Comparison of ENCODE assay signal across 27 mouse cellular contexts in the genomic region with DNA sequence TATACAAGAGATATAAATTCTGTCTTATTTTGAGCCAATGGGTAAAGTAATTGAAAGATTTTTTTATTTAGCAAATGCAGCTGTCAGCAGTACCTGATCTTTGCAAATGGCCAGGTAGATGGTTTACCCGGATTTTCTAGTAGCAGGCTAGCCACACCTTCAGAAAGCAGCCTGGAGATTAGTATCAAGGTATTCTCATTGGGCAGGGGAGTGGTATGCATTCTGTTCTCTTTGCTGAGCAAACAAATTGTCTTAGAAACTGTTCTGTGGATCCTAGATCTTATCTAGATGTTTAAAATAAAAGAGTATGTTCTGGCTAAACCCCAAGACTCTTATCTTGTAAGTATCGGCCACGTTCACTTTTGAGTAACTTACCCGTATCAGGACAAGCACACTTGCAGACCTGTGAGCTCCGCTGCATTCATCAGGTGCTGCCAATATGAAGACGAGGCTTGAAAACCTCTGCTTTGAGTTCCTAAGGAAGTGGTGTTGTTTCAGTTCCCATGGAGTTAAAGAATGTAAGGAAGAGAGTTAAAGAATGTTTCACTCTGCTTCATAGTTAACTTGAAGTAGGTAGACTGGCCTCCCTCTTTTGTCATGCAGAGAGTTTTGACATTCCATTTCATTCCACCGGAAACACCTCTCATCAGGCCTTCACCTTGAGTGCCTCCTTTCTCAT. TPM values are rescaled to one million over a fixed set of nuclear protein-coding genes. Genes with fewer than 3 reads are reported as not detected.
DNase-seq lines count a peak whose midpoint lies in the region; ATAC-seq and TF ChIP-seq lines count a peak whose summit lies in the region.
"Had no signal": no experiment of that assay in that cellular context is flagged by ENCODE, and none has a peak within 500 bp of the region (broad histone marks: within the 10 kb centered on the region; RNA-seq: fewer than 3 reads in every experiment).

No protein-coding gene starts in this region.

- TF ChIP-seq POLR2A in lung, adult 2 months (IDR thresholded peaks at IDR 0.05; ENCODE audit: borderline replicate concordance, extremely low read depth, low read depth, low read length) = no peak

- no peak overlapping the region for H3K9ac ChIP-seq in intestine, embryonic 15.5 days
- H3K9ac ChIP-seq in intestine, postnatal 0 days (ENCODE audit: low read depth, low read length) = no peak overlapping the region
- H3K9ac ChIP-seq in lung, embryonic 16.5 days (ENCODE audit: low read length) = no peak overlapping the region
- no peak overlapping the region for H3K9ac ChIP-seq in stomach, embryonic 16.5 days (ENCODE audit: low read length)
- no peak overlapping the region for H3K9ac ChIP-seq in forebrain, embryonic 16.5 days (replicated peaks; ENCODE audit: low read depth, low read length)
- H3K9ac ChIP-seq: hindbrain, embryonic 13.5 days; liver, embryonic 15.5 days had no signal

- WGBS in intestine, embryonic 15.5 days = 68% methylated on average over 7 of the region's 7 CpGs
- 43% methylated on average over 7 of the region's 7 CpGs for WGBS in intestine, postnatal 0 days
- WGBS in lung, embryonic 16.5 days = 47% methylated on average over 7 of the region's 7 CpGs
- 42% methylated on average over 7 of the region's 7 CpGs for WGBS in lung, adult 2 months
- WGBS in stomach, embryonic 16.5 days = 56% methylated on average over 7 of the region's 7 CpGs
- 85% methylated on average over 7 of the region's 7 CpGs for WGBS in forebrain, embryonic 16.5 days

- no peak overlapping the region for H3K4me3 ChIP-seq in intestine, embryonic 15.5 days (replicated peaks)
- no peak overlapping the region for H3K4me3 ChIP-seq in intestine, postnatal 0 days (ENCODE audit: low read depth, low read length)
- no peak overlapping the region for H3K4me3 ChIP-seq in lung, embryonic 16.5 days (ENCODE audit: low read length)
- no peak overlapping the region for H3K4me3 ChIP-seq in lung, adult 2 months (replicated peaks; ENCODE audit: extremely low read depth, low read depth, low read length)
- H3K4me3 ChIP-seq in stomach, embryonic 16.5 days (replicated peaks; ENCODE audit: low read length) = no peak overlapping the region
- no peak overlapping the region for H3K4me3 ChIP-seq in forebrain, embryonic 16.5 days (replicated peaks; ENCODE audit: low read length)
- H3K4me3 ChIP-seq: embryonic facial prominence, embryonic 10.5 days; gastrocnemius, adult 2 months; hindbrain, embryonic 13.5 days; liver, embryonic 15.5 days; megakaryocyte, embryonic 14.5 days had no signal

- no peaks in the 10 kb centered on the region for H3K27me3 ChIP-seq in intestine, embryonic 15.5 days (replicated peaks)
- H3K27me3 ChIP-seq in intestine, postnatal 0 days (replicated peaks; ENCODE audit: control insufficient read depth, insufficient read depth, low read length) = no peaks in the 10 kb centered on the region
- H3K27me3 ChIP-seq in lung, embryonic 16.5 days (ENCODE audit: control insufficient read depth, insufficient read depth, low read depth, low read length) = no peaks in the 10 kb centered on the region
- H3K27me3 ChIP-seq in stomach, embryonic 16.5 days (ENCODE audit: control insufficient read depth, insufficient read depth, low read length) = no peaks in the 10 kb centered on the region
- H3K27me3 ChIP-seq in forebrain, embryonic 16.5 days (replicated peaks; ENCODE audit: control insufficient read depth, insufficient read depth, low read length) = no peaks in the 10 kb centered on the region
- H3K27me3 ChIP-seq: hindbrain, embryonic 13.5 days; liver, embryonic 15.5 days; megakaryocyte, embryonic 14.5 days had no signal

- H3K27ac ChIP-seq in intestine, embryonic 15.5 days = no peak overlapping the region
- H3K27ac ChIP-seq in intestine, postnatal 0 days (ENCODE audit: low read depth, low read length) = no peak overlapping the region
- H3K27ac ChIP-seq in lung, embryonic 16.5 days (ENCODE audit: low read length) = peak overlapping the region; percentile 45; the same call in 1 of the 2 replicates
- H3K27ac ChIP-seq in stomach, embryonic 16.5 days (ENCODE audit: low read length) = peak overlapping the region; percentile 50
- no peak overlapping the region for H3K27ac ChIP-seq in forebrain, embryonic 16.5 days (ENCODE audit: low read length)
- H3K27ac ChIP-seq: embryonic facial prominence, embryonic 10.5 days; gastrocnemius, adult 2 months; hindbrain, embryonic 13.5 days; liver, embryonic 15.5 days had no signal

- TF ChIP-seq CTCF in intestine, postnatal 0 days (IDR thresholded peaks at IDR 0.05; ENCODE audit: low read depth) = no peak
- no peak for TF ChIP-seq CTCF in lung, adult 2 months (IDR thresholded peaks at IDR 0.05; ENCODE audit: insufficient read depth, low read length)

- H3K36me3 ChIP-seq in intestine, embryonic 15.5 days = 0 out of 2 replicates have a peak, but pooled peaks cover 3% of the 10 kb centered on the region
- peaks cover 26% of the 10 kb centered on the region for H3K36me3 ChIP-seq in intestine, postnatal 0 days (ENCODE audit: control insufficient read depth, insufficient read depth)
- H3K36me3 ChIP-seq in lung, embryonic 16.5 days (ENCODE audit: control insufficient read depth, insufficient read depth, low read length) = no peaks in the 10 kb centered on the region
- H3K36me3 ChIP-seq in stomach, embryonic 16.5 days (ENCODE audit: control insufficient read depth, insufficient read depth, low read length) = no peaks in the 10 kb centered on the region
- H3K36me3 ChIP-seq in forebrain, embryonic 16.5 days (ENCODE audit: control insufficient read depth, insufficient read depth) = no peaks in the 10 kb centered on the region

- H3K4me2 ChIP-seq in intestine, embryonic 15.5 days (replicated peaks) = no peak overlapping the region
- no peak overlapping the region for H3K4me2 ChIP-seq in intestine, postnatal 0 days (replicated peaks; ENCODE audit: low read depth)
- H3K4me2 ChIP-seq in lung, embryonic 16.5 days (ENCODE audit: low read depth, low read length) = no peak overlapping the region
- no peak overlapping the region for H3K4me2 ChIP-seq in stomach, embryonic 16.5 days (ENCODE audit: low read depth, low read length)
- no peak overlapping the region for H3K4me2 ChIP-seq in forebrain, embryonic 16.5 days (ENCODE audit: low read length)
- H3K4me2 ChIP-seq: heart, embryonic 11.5 days; hindbrain, embryonic 13.5 days; liver, embryonic 15.5 days had no signal

- ATAC-seq in intestine, embryonic 15.5 days = peak; percentile 78
- no peak for ATAC-seq in intestine, postnatal 0 days
- ATAC-seq in lung, embryonic 16.5 days (ENCODE audit: low read depth) = peak; percentile 95
- ATAC-seq in stomach, embryonic 16.5 days (ENCODE audit: insufficient read depth, low FRiP score) = peak; percentile 66; the same call in 1 of the 2 replicates
- no peak for ATAC-seq in forebrain, embryonic 16.5 days

- H3K9me3 ChIP-seq in intestine, embryonic 15.5 days = no peaks in the 10 kb centered on the region
- no peaks in the 10 kb centered on the region for H3K9me3 ChIP-seq in intestine, postnatal 0 days (ENCODE audit: control insufficient read depth)
- H3K9me3 ChIP-seq in lung, embryonic 16.5 days (ENCODE audit: control insufficient read depth, low read length) = no peaks in the 10 kb centered on the region
- H3K9me3 ChIP-seq in stomach, embryonic 16.5 days (replicated peaks; ENCODE audit: control insufficient read depth, low read length) = no peaks in the 10 kb centered on the region
- no peaks in the 10 kb centered on the region for H3K9me3 ChIP-seq in forebrain, embryonic 16.5 days (ENCODE audit: control insufficient read depth, low read length)
- H3K9me3 ChIP-seq: embryonic facial prominence, embryonic 10.5 days; hindbrain, embryonic 13.5 days; liver, embryonic 15.5 days; megakaryocyte, embryonic 14.5 days had no signal

- no peak for DNase-seq in lung, adult 2 months
- peak; percentile 94 for DNase-seq in ZHBTc4 (ENCODE audit: low read depth, low spot score)
- DNase-seq in adrenal gland, adult 18-20 months (ENCODE audit: low spot score in 2 of 2) = no peak
- DNase-seq: adrenal gland, adult 8-10 months; cerebellum, adult 8-10 months; gastrocnemius, adult 2 months; heart, postnatal 14 days; kidney, postnatal 14 days; right cerebral cortex, postnatal 14 days; spleen, adult 18-20 months had no signal

- H3K4me1 ChIP-seq in intestine, embryonic 15.5 days (replicated peaks) = no peaks in the 10 kb centered on the region
- no peaks in the 10 kb centered on the region for H3K4me1 ChIP-seq in intestine, postnatal 0 days (replicated peaks; ENCODE audit: control insufficient read depth, insufficient read depth, low read length)
- 0 out of 2 replicates have a peak, but pooled peaks cover 4% of the 10 kb centered on the region for H3K4me1 ChIP-seq in lung, embryonic 16.5 days (replicated peaks; ENCODE audit: control insufficient read depth, insufficient read depth, low read length)
- H3K4me1 ChIP-seq in lung, adult 2 months (ENCODE audit: control insufficient read depth, insufficient read depth, low read length) = peaks cover 5% of the 10 kb centered on the region
- H3K4me1 ChIP-seq in stomach, embryonic 16.5 days (ENCODE audit: control insufficient read depth, insufficient read depth, low read length) = no peaks in the 10 kb centered on the region
- H3K4me1 ChIP-seq in forebrain, embryonic 16.5 days (replicated peaks; ENCODE audit: control insufficient read depth, insufficient read depth, low read length) = no peaks in the 10 kb centered on the region
- H3K4me1 ChIP-seq: embryonic facial prominence, embryonic 10.5 days; hindbrain, embryonic 13.5 days had no signal

RNA-seq across cellular contexts. Expression of gene Plscr1, which starts 11.1 kb away (rescaled TPM):
- 95.1 and 108 TPM in 2 replicates for polyA plus RNA-seq in intestine, embryonic 15.5 days (2015; fragmentation: Nextera tagmentation; extraction: Ambion mirVana)
- 152 TPM in 2 replicates for polyA plus RNA-seq in intestine, postnatal 0 days (2015; fragmentation: Nextera tagmentation; extraction: Ambion mirVana)
- 36.5 and 39.1 TPM in 2 replicates for polyA plus RNA-seq in lung, embryonic 16.5 days (2015; fragmentation: Nextera tagmentation; extraction: Ambion mirVana)
- 30.0 and 34.1 TPM in 2 replicates for polyA plus RNA-seq in lung, adult 2 months (2012; rRNA removed)
- polyA plus RNA-seq in stomach, embryonic 16.5 days (2015; fragmentation: Nextera tagmentation; extraction: Ambion mirVana) = 53.9 and 56.2 TPM in 2 replicates
- 5.9 and 6.5 TPM in 2 replicates for polyA plus RNA-seq in forebrain, embryonic 16.5 days (2015; fragmentation: Nextera tagmentation; extraction: Ambion mirVana)
- 10 to 100 TPM in 1 of 2 experiments, 1 to 10 TPM in 1; 7.2 to 11.5 TPM for total RNA-seq in adrenal gland, adult 18-20 months (2021)

RNA-seq across cellular contexts. Expression of gene Plscr2, which starts 14.8 kb away (rescaled TPM):
- 1.3 TPM in 2 replicates for polyA plus RNA-seq in intestine, embryonic 15.5 days (2015; fragmentation: Nextera tagmentation; extraction: Ambion mirVana)
- 2.8 TPM in 2 replicates for polyA plus RNA-seq in intestine, postnatal 0 days (2015; fragmentation: Nextera tagmentation; extraction: Ambion mirVana)
- polyA plus RNA-seq in lung, embryonic 16.5 days (2015; fragmentation: Nextera tagmentation; extraction: Ambion mirVana) = 2.9 and 3.0 TPM in 2 replicates
- polyA plus RNA-seq in lung, adult 2 months (2012; rRNA removed) = 13.0 and 22.7 TPM in 2 replicates
- 1.0 and 1.9 TPM in 2 replicates for polyA plus RNA-seq in stomach, embryonic 16.5 days (2015; fragmentation: Nextera tagmentation; extraction: Ambion mirVana)
- polyA plus RNA-seq in forebrain, embryonic 16.5 days (2015; fragmentation: Nextera tagmentation; extraction: Ambion mirVana) = 0.93 and 0.98 TPM in 2 replicates
- total RNA-seq in adrenal gland, adult 18-20 months (2021) = 10 to 100 TPM; 15.5 to 18.1 TPM

RNA-seq across cellular contexts. Expression of gene 1700057G04Rik, which starts 48.6 kb away (rescaled TPM):
- polyA plus RNA-seq in intestine, embryonic 15.5 days (2015; fragmentation: Nextera tagmentation; extraction: Ambion mirVana) = not detected in 2 replicates
- not detected in 2 replicates for polyA plus RNA-seq in intestine, postnatal 0 days (2015; fragmentation: Nextera tagmentation; extraction: Ambion mirVana)
- polyA plus RNA-seq in lung, embryonic 16.5 days (2015; fragmentation: Nextera tagmentation; extraction: Ambion mirVana) = not detected in 2 replicates
- polyA plus RNA-seq in lung, adult 2 months (2012; rRNA removed) = not detected in 2 replicates
- polyA plus RNA-seq in stomach, embryonic 16.5 days (2015; fragmentation: Nextera tagmentation; extraction: Ambion mirVana) = not detected in 2 replicates
- polyA plus RNA-seq in forebrain, embryonic 16.5 days (2015; fragmentation: Nextera tagmentation; extraction: Ambion mirVana) = not detected in 2 replicates
- not detected for total RNA-seq in adrenal gland, adult 18-20 months (2021)
- total RNA-seq: adrenal gland, adult 8-10 months; gastrocnemius, adult 2 months; heart, postnatal 14 days; left cerebral cortex, postnatal 10 days; midbrain, postnatal 0 days; neutrophil, adult 5-6 weeks had no signal
- polyA plus RNA-seq: embryonic facial prominence, embryonic 10.5 days; forebrain, embryonic 11.5 days; heart, embryonic 11.5 days; hindbrain, embryonic 13.5 days; intestine, embryonic 14.5 days; limb, embryonic 14.5 days; liver, embryonic 15.5 days; midbrain, postnatal 0 days; thymus, postnatal 0 days had no signal

Comparison
In these comparisons a context has a peak if more than half of its experiments do, and no peak if none do; other contexts are left out.
1. ATAC-seq: peak in intestine, embryonic 15.5 days (single experiment), lung, embryonic 16.5 days (single experiment) and stomach, embryonic 16.5 days (single experiment); none in intestine, postnatal 0 days (single experiment) and forebrain, embryonic 16.5 days (single experiment).
2. H3K27ac ChIP-seq: peak in lung, embryonic 16.5 days (single experiment) and stomach, embryonic 16.5 days (single experiment); none in intestine, embryonic 15.5 days (single experiment), intestine, postnatal 0 days (single experiment) and forebrain, embryonic 16.5 days (single experiment).